Mouse (Mus musculus) heart, postnatal 0 days (tissue): ENCODE measurements around the gene Mip. TPM values are rescaled to one million over a fixed set of nuclear protein-coding genes. Genes with fewer than 3 reads are reported as not detected.

Experiments used
- ATAC-seq: fragments of 200-750 bp; cut with Nextera tagmentation; 2 replicates; pipeline ENCODE4 v1.8.0; 2017; ENCODE audit warnings: low read depth, moderate number of reproducible peaks, moderate library complexity; ENCODE audit not compliant: insufficient read depth
- DNase-seq: peaks from one replicate; pipeline ENCODE4 v3.0.0-alpha.2; 2016; ENCODE audit warnings: low spot score
- H3K27ac ChIP-seq: fragments of 300-500 bp; sonication (generic); 2 replicates; pipeline ENCODE4 v1.5.1; 2014; ENCODE audit warnings: low read depth, mild to moderate bottlenecking
- H3K27me3 ChIP-seq: fragments of 300-500 bp; sonication (generic); 2 replicates; pipeline ENCODE4 v1.6.1; 2014; ENCODE audit warnings: low read length, mixed read lengths; ENCODE audit not compliant: control insufficient read depth, insufficient read depth
- H3K36me3 ChIP-seq: fragments of 300-500 bp; sonication (generic); replicated peaks from 2 replicates; pipeline ENCODE4 v1.6.1; 2014; ENCODE audit warnings: low read length, mixed read lengths; ENCODE audit not compliant: control insufficient read depth, insufficient read depth
- H3K4me1 ChIP-seq: fragments of 300-500 bp; sonication (generic); 2 replicates; pipeline ENCODE4 v1.6.1; 2014; ENCODE audit warnings: antibody characterized with exemption; ENCODE audit not compliant: control insufficient read depth, insufficient read depth
- H3K4me2 ChIP-seq: fragments of 300-500 bp; sonication (generic); 2 replicates; pipeline ENCODE4 v1.6.1; 2014; ENCODE audit warnings: low read depth, mild to moderate bottlenecking, low read length, moderate library complexity
- H3K4me3 ChIP-seq: fragments of 300-500 bp; sonication (generic); 2 replicates; pipeline ENCODE4 v1.5.1; 2014; ENCODE audit warnings: low read depth, low read length
- H3K9ac ChIP-seq: fragments of 300-500 bp; sonication (generic); replicated peaks from 2 replicates; pipeline ENCODE4 v1.6.1; 2014; ENCODE audit warnings: low read depth, low read length, mixed read lengths
- H3K9me3 ChIP-seq: fragments of 300-500 bp; sonication (generic); replicated peaks from 2 replicates; pipeline ENCODE4 v1.6.1; 2016; ENCODE audit warnings: low read length; ENCODE audit not compliant: control insufficient read depth
- CTCF ChIP-seq: IDR thresholded peaks from 2 replicates; pipeline ENCODE4 v1.5.1; 2016; ENCODE audit warnings: antibody characterized with exemption, control low read depth, low read depth
- EP300 ChIP-seq: IDR thresholded peaks from 2 replicates; pipeline ENCODE4 v1.6.1; 2016; ENCODE audit warnings: antibody characterized with exemption, low read depth
- WGBS: fragments of 180-500 bp; shearing (Covaris S2); extraction: QIAGEN DNeasy Blood & Tissue Kit; methylation state at CpG from one replicate; pipeline ENCODE4 v1.1.7; 2014; 5-methylcytosine and 5-hydroxymethylcytosine counted together
- polyA plus RNA-seq: library from polyadenylated mRNA; unstranded; fragments of >200 nt; fragmentation: Nextera tagmentation; extraction: Ambion mirVana; gene quantifications from 2 replicates; pipeline ENCODE4 v1.2.1, GENCODE M21; 2015
- total RNA-seq: library from RNA; depleted of rRNA; stranded (reverse); fragments of >200 nt; gene quantifications from 2 replicates; pipeline ENCODE4 v1.2.3, GENCODE M21; 2014; ENCODE audit warnings: low replicate concordance; rRNA removed

Gene Mip
- not detected in 2 replicates for total RNA-seq
- not detected in 2 replicates for polyA plus RNA-seq

DNA sequence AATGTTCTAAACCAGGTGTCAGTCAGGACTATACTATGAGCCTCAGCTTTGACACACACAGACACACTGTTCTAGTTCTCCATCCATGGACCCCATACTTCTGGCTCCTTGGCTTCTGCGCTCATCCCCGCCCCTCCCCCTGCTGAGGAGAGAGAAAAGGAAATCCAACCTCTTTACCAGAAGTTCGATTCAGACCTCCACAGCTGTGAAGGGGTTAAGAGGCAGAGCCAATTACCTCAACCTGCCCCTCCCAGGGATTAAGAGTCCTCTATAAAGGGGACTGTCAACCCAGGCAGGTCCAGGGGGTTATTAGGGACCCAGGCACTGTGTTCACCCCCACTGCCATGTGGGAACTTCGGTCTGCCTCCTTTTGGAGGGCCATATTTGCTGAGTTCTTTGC, at the start of gene Mip:
Gene Mip (plus strand): TSS at position 301 of the 400 bp plus-strand sequence.
- Histone ChIP-seq H3K27me3 (no peaks in the 10 kb centered on the region), H3K27ac (no peak within 1 kb of the TSS), H3K36me3 (no peaks in the 10 kb centered on the region), H3K9me3 (no peaks in the 10 kb centered on the region), H3K4me3 (no peak within 1 kb of the TSS), H3K4me1 (no peaks in the 10 kb centered on the region), H3K4me2 (no peak within 1 kb of the TSS), H3K9ac (no peak within 1 kb of the TSS)
- ATAC-seq (no peak), DNase-seq (no peak)
- TF ChIP-seq CTCF (no peak), EP300 (no peak)
- WGBS, result 62% methylated on average over 4 of the region's 4 CpGs

DNA sequence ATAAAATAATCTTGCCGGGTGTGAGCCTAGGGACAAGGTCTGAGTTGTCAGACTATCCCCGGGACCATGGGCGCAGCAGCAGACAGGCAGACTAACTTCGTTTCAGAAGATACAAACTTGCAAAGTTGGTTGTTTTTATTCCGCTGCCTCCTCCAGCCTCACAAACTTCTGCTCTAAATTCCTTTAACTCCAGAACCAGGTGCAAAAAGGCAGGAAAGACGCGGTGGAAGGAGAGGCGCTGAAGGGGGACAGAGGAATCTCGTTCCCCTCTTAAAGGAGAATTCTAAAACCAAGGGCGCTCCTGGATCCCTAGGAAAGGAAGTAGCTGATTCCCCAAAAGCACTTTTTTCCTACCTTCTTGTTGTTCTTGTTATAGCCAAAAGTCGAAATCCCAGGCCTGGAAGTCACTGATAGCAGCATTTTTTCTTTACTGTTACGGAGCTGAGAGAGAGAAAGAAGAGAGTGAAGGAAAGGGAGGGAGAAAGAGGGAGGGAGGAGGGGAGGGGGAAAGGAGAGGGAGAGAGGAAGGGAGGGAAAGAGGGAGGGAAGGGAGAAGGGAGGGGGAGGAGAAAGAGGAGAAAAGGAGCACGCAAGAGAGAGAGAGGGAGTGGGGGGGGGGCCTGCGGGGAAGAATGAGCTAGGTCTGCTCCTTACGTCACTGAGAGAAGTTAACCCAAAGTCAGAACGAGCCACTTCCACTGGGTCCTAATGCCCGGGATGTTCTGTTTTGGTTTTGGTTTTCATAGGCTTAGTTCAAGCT, 49.5 kb upstream of the Mip start:
- Histone ChIP-seq H3K4me2 (peak overlapping the region; percentile 83), H3K27ac (peak overlapping the region; percentile 89), H3K36me3 (no peaks in the 10 kb centered on the region), H3K27me3 (no peaks in the 10 kb centered on the region), H3K9me3 (no peaks in the 10 kb centered on the region), H3K4me3 (peak overlapping the region; percentile 64), H3K9ac (peak overlapping the region; percentile 64), H3K4me1 (peaks cover 13% of the 10 kb centered on the region)
- under 1% methylated on average over 17 of the region's 17 CpGs for WGBS
- TF ChIP-seq CTCF, result no peak
- TF ChIP-seq EP300, result 0 out of 2 replicates have a peak, but pooled peaks have one; percentile 65
- DNase-seq, result peak; percentile 94
- peak; percentile 89 for ATAC-seq

DNA sequence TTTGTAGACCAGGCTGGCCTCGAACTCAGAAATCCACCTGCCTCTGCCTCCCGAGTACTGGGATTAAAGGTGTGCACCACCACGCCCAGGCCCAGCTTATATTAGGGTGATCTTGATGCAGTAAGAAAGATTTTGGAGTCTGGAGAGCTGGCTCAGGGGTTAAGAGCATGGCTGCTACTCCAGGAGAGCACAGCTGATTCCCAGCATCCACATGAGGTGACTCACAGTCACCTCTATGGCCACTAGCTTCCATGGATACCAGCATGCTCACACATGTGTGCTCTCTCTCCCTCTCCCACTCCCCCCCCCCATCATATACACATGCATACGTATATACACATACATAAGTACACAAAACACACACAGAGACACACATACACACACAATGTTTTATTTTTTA, 48.3 kb upstream of the Mip start:
- WGBS, result 84% methylated on average over 4 of the region's 4 CpGs
- no peak for TF ChIP-seq CTCF
- no peak for TF ChIP-seq EP300
- DNase-seq, result no peak
- H3K4me2 ChIP-seq, result no peak overlapping the region
- no peak for ATAC-seq
- no peaks in the 10 kb centered on the region for H3K27me3 ChIP-seq
- no peaks in the 10 kb centered on the region for H3K9me3 ChIP-seq
- peak overlapping the region; percentile 20; the same call in 1 of the 2 replicates for H3K27ac ChIP-seq
- H3K4me1 ChIP-seq, result peaks cover 13% of the 10 kb centered on the region
- no peaks in the 10 kb centered on the region for H3K36me3 ChIP-seq
- H3K9ac ChIP-seq, result no peak overlapping the region
- no peak overlapping the region for H3K4me3 ChIP-seq

DNA sequence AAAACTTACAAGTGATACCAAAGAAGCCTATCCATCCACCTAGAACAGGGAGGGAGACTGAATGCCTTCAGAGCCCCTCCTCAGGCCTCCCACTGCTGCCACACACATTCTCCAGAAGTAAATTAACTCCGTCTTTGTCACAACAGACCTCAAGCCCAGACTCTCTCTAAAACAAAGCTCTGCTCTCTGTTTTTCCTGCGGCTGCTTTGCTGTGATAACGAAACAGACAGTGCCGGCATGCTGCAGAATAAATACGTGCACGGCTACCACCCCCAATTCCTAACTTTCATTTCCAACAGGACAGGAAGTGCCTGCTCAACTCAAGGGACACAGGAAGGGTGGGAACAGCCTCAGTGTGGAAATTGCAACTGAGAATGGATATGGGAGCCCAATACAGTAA, 45.6 kb upstream of the Mip start, which contains the start of gene Rbms2:
Gene Rbms2 (minus strand): TSS at position 309 of the 400 bp plus-strand sequence.
- peak within 1 kb of the TSS; percentile 49 for H3K9ac ChIP-seq
- peak within 1 kb of the TSS; percentile 62 for H3K4me2 ChIP-seq
- H3K4me3 ChIP-seq, result peak within 1 kb of the TSS; percentile 46
- ATAC-seq (peak; percentile 54; the same call in 1 of the 2 replicates), DNase-seq (peak; percentile 70)
- H3K36me3 ChIP-seq, result no peaks in the 10 kb centered on the region
- H3K27me3 ChIP-seq, result no peaks in the 10 kb centered on the region
- 1% methylated on average over 6 of the region's 6 CpGs for WGBS
- peaks cover 6% of the 10 kb centered on the region; the same call in 1 of the 2 replicates for H3K4me1 ChIP-seq
- no peak; the same call in 1 of the 2 replicates for TF ChIP-seq EP300
- no peak for TF ChIP-seq CTCF
- no peaks in the 10 kb centered on the region for H3K9me3 ChIP-seq
- peak within 1 kb of the TSS; percentile 87 for H3K27ac ChIP-seq

DNA sequence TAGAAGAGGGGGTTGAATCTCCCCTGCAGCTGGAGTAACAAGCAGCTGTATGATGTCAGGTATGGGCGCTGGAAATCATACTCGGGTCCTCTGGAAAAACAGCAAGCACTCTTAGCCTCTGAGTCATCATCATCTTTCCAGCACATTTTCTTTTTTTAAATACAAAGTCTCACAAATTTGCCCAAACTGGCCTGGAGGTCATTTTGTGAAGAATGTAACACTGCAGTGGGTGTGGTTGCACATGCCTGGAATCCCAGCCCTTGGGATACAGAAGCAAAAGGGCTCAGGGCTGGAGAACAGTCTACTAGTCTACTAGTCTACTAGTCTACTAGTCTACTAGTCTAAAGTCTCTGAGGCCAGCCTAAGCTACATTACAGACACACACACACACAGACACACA, 41.3 kb upstream of the Mip start:
- no peak overlapping the region for H3K4me2 ChIP-seq
- ATAC-seq, result no peak
- no peaks in the 10 kb centered on the region for H3K4me1 ChIP-seq

More for the DNA sequence above, 41.3 kb upstream of the Mip start:
- DNase-seq, result no peak
- H3K9me3 ChIP-seq, result no peaks in the 10 kb centered on the region
- WGBS, result 74% methylated on average over 2 of the region's 2 CpGs
- no peak overlapping the region for H3K9ac ChIP-seq
- H3K36me3 ChIP-seq, result no peaks in the 10 kb centered on the region
- TF ChIP-seq CTCF (no peak), EP300 (no peak)
- no peak overlapping the region for H3K27ac ChIP-seq
- no peak overlapping the region for H3K4me3 ChIP-seq
- no peaks in the 10 kb centered on the region for H3K27me3 ChIP-seq
